Mouse (Mus musculus) neural tube, embryonic 12.5 days (tissue): ENCODE measurements around the gene Prb1. TPM values are rescaled to one million over a fixed set of nuclear protein-coding genes. Genes with fewer than 3 reads are reported as not detected.
"Not testable (repeated sequence)": the region's sequence is repeated elsewhere in the genome, so short reads cannot be mapped to it uniquely, and the experiment has no call there.

Experiments used
- ATAC-seq: fragments of 200-750 bp; cut with Nextera tagmentation; 2 replicates; pipeline ENCODE4 v1.8.0; 2017; ENCODE audit warnings: low read depth, mild to moderate bottlenecking, moderate TSS enrichment, moderate library complexity; ENCODE audit not compliant: low FRiP score
- H3K27ac ChIP-seq: fragments of 300-500 bp; sonication (generic); 2 replicates; pipeline ENCODE4 v1.5.1; 2016
- H3K27me3 ChIP-seq: fragments of 300-500 bp; sonication (generic); replicated peaks from 2 replicates; pipeline ENCODE4 v1.6.1; 2016; ENCODE audit warnings: mild to moderate bottlenecking
- H3K36me3 ChIP-seq: fragments of 300-500 bp; sonication (generic); 2 replicates; pipeline ENCODE4 v1.6.1; 2016; ENCODE audit warnings: mild to moderate bottlenecking
- H3K4me1 ChIP-seq: fragments of 300-500 bp; sonication (generic); 2 replicates; pipeline ENCODE4 v1.6.1; 2016
- H3K4me2 ChIP-seq: fragments of 300-500 bp; sonication (generic); replicated peaks from 2 replicates; pipeline ENCODE4 v1.6.1; 2016; ENCODE audit warnings: mild to moderate bottlenecking
- H3K4me3 ChIP-seq: fragments of 300-500 bp; sonication (generic); 2 replicates; pipeline ENCODE4 v1.5.1; 2016
- H3K9ac ChIP-seq: fragments of 300-500 bp; sonication (generic); 2 replicates; pipeline ENCODE4 v1.6.1; 2016; ENCODE audit warnings: mild to moderate bottlenecking
- H3K9me3 ChIP-seq: fragments of 300-500 bp; sonication (generic); 2 replicates; pipeline ENCODE4 v1.6.1; 2016; ENCODE audit warnings: mild to moderate bottlenecking
- polyA plus RNA-seq: library from polyadenylated mRNA; unstranded; fragments of >200 nt; fragmentation: Nextera tagmentation; extraction: Ambion mirVana; gene quantifications from 2 replicates; pipeline ENCODE4 v1.2.1, GENCODE M21; 2016

The Prb1 gene
- polyA plus RNA-seq, result not detected in 2 replicates

GRCm38 (mm10) chr6:132210421-132210820 is at the start of gene Prb1:
Gene Prb1 (minus strand): TSS chr6:132210521.
- not testable (repeated sequence) for ATAC-seq, H3K27ac ChIP-seq, H3K9ac ChIP-seq, H3K36me3 ChIP-seq, H3K4me3 ChIP-seq, H3K27me3 ChIP-seq, H3K4me2 ChIP-seq, H3K9me3 ChIP-seq, H3K4me1 ChIP-seq

Other genes starting within 250 kb of the Prb1 start
- gene Prpmp5, start 104.2 kb upstream of the Prb1 start, polyA plus RNA-seq, result not detected in 2 replicates
- not detected in 2 replicates for gene Gm8882, start 153.6 kb upstream of the Prb1 start, polyA plus RNA-seq